Mouse (Mus musculus) layer of hippocampus, adult 2 months (tissue): ENCODE measurements around the gene Mylk4. TPM values are rescaled to one million over a fixed set of nuclear protein-coding genes. Genes with fewer than 3 reads are reported as not detected.

ENCODE experiments used
- DNase-seq, 2 experiments: peaks; one replicate each; pipeline ENCODE4 v3.0.0; 2022; ENCODE audit warnings: low spot score in 2 of 2
- H3K27ac ChIP-seq: fragments of 200-600 bp; 2 replicates; pipeline ENCODE4 v1.8.1; 2022
- H3K4me3 ChIP-seq: fragments of 200-600 bp; 2 replicates; pipeline ENCODE4 v1.8.1; 2022; ENCODE audit warnings: mild to moderate bottlenecking
- CTCF ChIP-seq: fragments of 200-600 bp; conservative IDR thresholded peaks from 2 replicates; pipeline ENCODE4 v1.8.1; 2022; ENCODE audit warnings: antibody characterized with exemption, mild to moderate bottlenecking, moderate library complexity
- total RNA-seq, 2 experiments: library from RNA; stranded (reverse); gene quantifications; 2 replicates each; pipeline ENCODE4 v1.2.3; 2021

Gene Mylk4
- total RNA-seq, 2 experiments from 2014 or later, result 0.20 to 0.25 TPM

- no peak for DNase-seq
- Histone ChIP-seq H3K4me3 (no peak overlapping the region), H3K27ac (no peak overlapping the region)
- no peak for TF ChIP-seq CTCF
Observed at GRCm38 (mm10) chr13:32807624-32808023, 23.9 kb upstream of the Mylk4 start.

GRCm38 (mm10) chr13:32806820-32807219, 23.1 kb upstream of the Mylk4 start:
- no peak for TF ChIP-seq CTCF
- H3K27ac ChIP-seq, result no peak overlapping the region
- DNase-seq, result no peak
- H3K4me3 ChIP-seq, result no peak overlapping the region

- TF ChIP-seq CTCF, result no peak
- DNase-seq, result no peak
- H3K4me3 ChIP-seq, result peak overlapping the region; percentile 98
- H3K27ac ChIP-seq, result peak overlapping the region; percentile 95; the same call in 1 of the 2 replicates
Observed at GRCm38 (mm10) chr13:32803701-32804345, 20.1 kb upstream of the Mylk4 start.

GRCm38 (mm10) chr13:32802259-32803081, 18.7 kb upstream of the Mylk4 start, which contains the start of gene D930007J09Rik:
Gene D930007J09Rik (minus strand): TSS chr13:32802849.
- no peak for TF ChIP-seq CTCF
- peak; percentile 27 to 48 for DNase-seq
- H3K27ac ChIP-seq, result peak within 1 kb of the TSS; percentile 95
- peak within 1 kb of the TSS; percentile 98 for H3K4me3 ChIP-seq

GRCm38 (mm10) chr13:32801693-32802221, 18.0 kb upstream of the Mylk4 start, which contains the start of gene Wrnip1:
Gene Wrnip1 (plus strand): TSS chr13:32802038.
- Histone ChIP-seq H3K27ac (peak within 1 kb of the TSS; percentile 95), H3K4me3 (peak within 1 kb of the TSS; percentile 98)
- DNase-seq, result peak; percentile 98 to 100
- peak; percentile 65 for TF ChIP-seq CTCF

GRCm38 (mm10) chr13:32800859-32801258, 17.1 kb upstream of the Mylk4 start:
- TF ChIP-seq CTCF, result peak; percentile 51
- Histone ChIP-seq H3K27ac (no peak overlapping the region), H3K4me3 (no peak overlapping the region; the same call in 1 of the 2 replicates)
- no peak for DNase-seq

- peak; percentile 79 for TF ChIP-seq CTCF
- no peak for DNase-seq
- H3K4me3 ChIP-seq, result no peak overlapping the region
- no peak overlapping the region for H3K27ac ChIP-seq
Observed at GRCm38 (mm10) chr13:32799131-32799530, 15.4 kb upstream of the Mylk4 start.

GRCm38 (mm10) chr13:32797085-32797484, 13.3 kb upstream of the Mylk4 start:
- peak; percentile 66 for TF ChIP-seq CTCF
- DNase-seq, result no peak
- Histone ChIP-seq H3K27ac (peak overlapping the region; percentile 48; the same call in 1 of the 2 replicates), H3K4me3 (no peak overlapping the region)

GRCm38 (mm10) chr13:32795166-32795565, 11.4 kb upstream of the Mylk4 start:
- Histone ChIP-seq H3K27ac (no peak overlapping the region), H3K4me3 (no peak overlapping the region)
- no peak for DNase-seq
- no peak for TF ChIP-seq CTCF

GRCm38 (mm10) chr13:32794619-32795018, 10.9 kb upstream of the Mylk4 start:
- no peak for TF ChIP-seq CTCF
- no peak for DNase-seq
- Histone ChIP-seq H3K4me3 (no peak overlapping the region), H3K27ac (no peak overlapping the region)

GRCm38 (mm10) chr13:32789781-32790180, 6.0 kb upstream of the Mylk4 start:
- no peak overlapping the region for H3K27ac ChIP-seq
- no peak for TF ChIP-seq CTCF
- no peak overlapping the region for H3K4me3 ChIP-seq
- DNase-seq, result no peak

- Histone ChIP-seq H3K4me3 (no peak overlapping the region), H3K27ac (no peak overlapping the region)
- no peak for DNase-seq
- TF ChIP-seq CTCF, result no peak
Observed at GRCm38 (mm10) chr13:32787584-32787983, 3.8 kb upstream of the Mylk4 start.

GRCm38 (mm10) chr13:32783055-32783454, 699 bp downstream of the Mylk4 start:
- no peak for DNase-seq
- TF ChIP-seq CTCF, result peak; percentile 81
- no peak overlapping the region for H3K4me3 ChIP-seq
- no peak overlapping the region for H3K27ac ChIP-seq
